Mouse (Mus musculus) layer of hippocampus, postnatal 36 days (tissue): ENCODE measurements around the gene Fdxacb1. TPM values are rescaled to one million over a fixed set of nuclear protein-coding genes. Genes with fewer than 3 reads are reported as not detected.

ENCODE experiments used
- DNase-seq, 2 experiments: peaks; one replicate each; pipeline ENCODE4 v3.0.0; 2022
- total RNA-seq, 2 experiments: library from RNA; stranded (reverse); gene quantifications; 2 replicates each; pipeline ENCODE4 v1.2.3; 2021

Fdxacb1 gene
- 1 to 10 TPM; 5.4 to 6.4 TPM for total RNA-seq

- DNase-seq = peak; percentile 98 to 99
Observed at GRCm38 (mm10) chr9:50768107-50769002, at the start of gene Fdxacb1. Fdxacb1 (plus strand) TSS chr9:50768236.

- no peak for DNase-seq
Observed at GRCm38 (mm10) chr9:50718878-50719277, 49.2 kb upstream of the Fdxacb1 start.

- DNase-seq = no peak
Observed at GRCm38 (mm10) chr9:50721061-50721460, 47.0 kb upstream of the Fdxacb1 start.

DNA sequence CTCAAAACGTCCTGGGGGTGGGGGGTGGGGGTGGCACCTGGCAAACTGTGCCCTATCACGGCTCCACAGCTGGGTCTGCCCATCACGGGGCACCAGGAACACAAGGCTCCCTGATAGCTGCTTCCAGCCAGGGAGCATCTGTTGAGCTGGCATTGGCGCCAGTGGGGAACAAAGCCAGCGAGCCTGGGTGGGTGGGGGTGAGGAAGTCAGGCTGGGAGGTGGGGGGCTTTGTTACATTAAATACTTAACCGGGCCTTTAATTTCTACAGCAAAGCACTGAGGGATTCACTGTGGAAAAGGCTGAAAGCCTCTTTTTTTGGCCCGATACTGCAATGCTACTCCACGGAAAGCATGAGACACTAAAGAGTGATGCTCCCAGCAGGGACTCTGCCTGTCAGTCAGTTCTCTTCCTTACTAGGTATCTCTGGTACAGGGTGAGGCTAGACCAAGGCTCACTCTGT, 45.6 kb upstream of the Fdxacb1 start:
- DNase-seq = peak in 1 of 2 experiments; percentile 32

DNA sequence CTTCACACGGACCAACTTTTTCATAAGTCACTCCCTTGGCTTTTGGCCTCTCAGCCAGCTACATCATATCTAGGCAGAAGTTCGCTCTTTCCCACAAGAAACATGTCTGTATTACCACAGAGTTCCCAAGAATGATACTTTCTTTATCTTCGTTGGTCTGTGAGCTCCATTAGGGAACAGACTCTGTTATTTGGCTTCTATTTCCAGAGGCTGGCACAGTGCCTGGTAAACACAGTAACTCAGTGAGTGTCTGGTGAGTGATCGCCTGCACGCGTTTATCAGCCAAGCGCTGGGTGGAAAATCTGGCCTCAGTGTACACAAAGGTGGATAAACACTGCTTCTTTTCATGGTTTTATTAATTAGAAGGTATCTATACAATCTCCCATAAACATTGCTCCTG, 44.6 kb upstream of the Fdxacb1 start:
- DNase-seq = peak; percentile 53 to 72

- DNase-seq = no peak
Observed at GRCm38 (mm10) chr9:50724147-50724546, 43.9 kb upstream of the Fdxacb1 start.

DNA sequence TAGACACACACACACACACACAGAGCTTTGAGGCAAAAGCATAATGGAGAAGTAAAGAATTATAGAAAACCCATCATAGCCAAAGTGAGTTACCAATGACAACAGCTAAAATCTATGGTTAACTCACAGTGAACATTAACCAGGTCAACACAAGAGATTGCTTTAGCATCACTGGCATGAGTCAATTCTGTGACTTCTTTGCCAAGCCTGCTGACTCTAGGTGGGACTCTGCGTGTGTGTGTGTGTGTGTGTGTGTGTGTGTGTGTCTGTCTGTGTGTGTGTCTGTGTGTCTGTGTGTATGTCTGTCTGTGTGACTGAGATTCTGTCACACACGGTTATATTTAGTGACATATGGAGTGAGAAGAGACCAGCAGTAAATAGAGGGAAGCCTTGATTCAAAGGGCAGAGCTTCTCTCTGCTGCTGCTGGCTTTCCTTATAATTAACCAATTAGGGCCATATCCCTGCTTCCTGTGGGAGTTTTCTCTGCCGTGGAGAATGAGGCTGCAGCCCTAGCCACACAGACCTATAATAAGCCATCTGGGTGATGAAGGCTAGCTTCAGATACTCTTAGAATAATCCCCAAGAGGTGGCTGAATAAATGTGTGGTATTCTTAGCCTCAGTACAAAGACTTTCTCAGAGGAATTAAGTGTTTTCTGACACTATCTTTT, 43.2 kb upstream of the Fdxacb1 start:
- no peak for DNase-seq

- DNase-seq = no peak
Observed at GRCm38 (mm10) chr9:50725921-50726590, 42.0 kb upstream of the Fdxacb1 start.

GRCm38 (mm10) chr9:50727171-50727924, 40.7 kb upstream of the Fdxacb1 start:
- peak; percentile 37 to 45 for DNase-seq

DNA sequence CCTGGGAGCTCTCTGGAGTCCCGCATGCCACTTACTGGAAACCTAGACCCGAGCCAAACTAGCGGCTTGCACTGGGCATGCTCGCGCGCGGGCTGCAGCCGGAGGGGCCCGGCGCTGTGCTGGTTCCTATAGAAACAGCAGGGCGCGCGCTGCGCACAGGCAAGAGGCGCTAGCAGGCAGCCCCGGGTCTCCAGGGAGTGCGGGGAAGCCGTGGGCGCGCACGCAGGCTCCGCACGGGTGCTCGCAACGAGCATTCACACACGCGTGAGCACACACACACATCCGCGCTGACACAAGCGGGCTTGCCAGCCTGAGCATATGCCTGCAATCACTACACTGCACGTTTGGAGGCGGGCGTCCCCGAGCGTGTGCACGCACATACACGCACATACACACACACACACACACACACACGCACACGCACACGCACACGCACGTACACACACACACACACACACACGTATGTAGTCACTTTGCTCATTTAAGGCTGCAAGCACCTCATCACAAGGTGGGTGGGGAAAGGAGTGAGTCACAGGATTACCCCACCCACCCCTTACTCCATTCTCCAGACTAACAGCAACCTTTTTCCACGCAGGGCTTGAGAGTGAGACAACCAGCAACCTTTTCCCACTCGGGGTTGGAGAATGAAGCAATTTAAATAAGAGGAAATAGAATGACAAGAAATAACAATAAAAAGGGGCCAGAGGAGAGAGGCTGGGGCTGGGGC, 39.9 kb upstream of the Fdxacb1 start:
- peak; percentile 81 to 87 for DNase-seq

DNA sequence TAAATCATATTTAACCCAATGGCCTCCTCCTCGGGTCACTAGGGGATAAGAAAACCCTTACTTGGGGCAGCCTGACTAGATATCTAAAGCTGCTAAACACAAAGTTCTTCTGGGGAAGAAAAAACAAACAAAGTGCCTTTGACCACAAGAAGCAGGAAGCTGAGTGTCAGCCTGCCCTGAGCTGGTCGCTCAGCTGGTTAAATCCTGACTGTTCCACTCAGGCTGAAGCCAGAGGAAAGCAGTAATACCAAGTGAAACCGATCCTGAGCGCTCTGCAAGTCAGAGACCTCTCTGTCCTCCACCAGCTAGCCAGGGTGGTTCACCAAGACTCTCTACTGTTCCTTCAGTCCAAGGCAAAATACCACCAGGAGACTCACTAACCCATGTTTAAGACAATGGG, 38.4 kb upstream of the Fdxacb1 start:
- no peak for DNase-seq

DNA sequence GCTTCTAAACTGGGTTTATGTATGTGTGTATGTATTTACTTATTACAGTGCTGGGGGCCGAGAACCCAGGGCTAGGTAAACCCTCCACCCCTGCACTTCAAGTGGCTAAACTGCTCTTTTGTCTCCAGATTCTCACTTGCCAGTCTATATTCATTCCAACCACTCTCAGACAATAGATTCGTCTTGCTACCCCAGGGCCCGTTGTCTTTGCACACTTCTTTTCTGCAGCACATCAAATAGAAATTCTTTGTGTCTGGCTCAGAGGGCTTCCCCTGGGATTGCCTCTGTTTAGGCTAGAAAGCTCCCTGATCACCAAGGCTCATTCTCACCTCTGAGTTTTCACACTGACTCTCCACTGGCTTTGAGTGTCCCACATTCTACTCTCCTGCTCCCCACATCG, 35.5 kb upstream of the Fdxacb1 start:
- DNase-seq = no peak

DNA sequence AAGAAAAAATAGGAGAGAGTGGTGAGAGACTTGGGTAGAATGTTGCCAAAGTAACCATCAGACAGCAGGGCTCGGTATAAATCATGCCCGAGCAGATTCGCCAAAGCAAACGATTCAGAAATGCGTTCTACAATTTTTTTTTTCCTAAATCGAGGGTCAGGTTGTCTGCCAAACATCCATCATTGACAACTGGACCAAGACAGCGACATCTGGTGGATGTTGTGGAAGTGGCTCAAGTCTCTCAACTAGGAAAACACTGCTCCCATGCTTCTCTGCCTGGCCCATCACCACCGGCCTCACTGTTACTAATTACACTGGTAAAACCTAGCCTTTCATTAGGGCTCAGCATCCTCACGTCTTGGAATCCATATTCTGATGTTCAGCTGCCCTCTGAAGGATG, 33.0 kb upstream of the Fdxacb1 start:
- peak in 1 of 2 experiments; percentile 51 for DNase-seq

DNA sequence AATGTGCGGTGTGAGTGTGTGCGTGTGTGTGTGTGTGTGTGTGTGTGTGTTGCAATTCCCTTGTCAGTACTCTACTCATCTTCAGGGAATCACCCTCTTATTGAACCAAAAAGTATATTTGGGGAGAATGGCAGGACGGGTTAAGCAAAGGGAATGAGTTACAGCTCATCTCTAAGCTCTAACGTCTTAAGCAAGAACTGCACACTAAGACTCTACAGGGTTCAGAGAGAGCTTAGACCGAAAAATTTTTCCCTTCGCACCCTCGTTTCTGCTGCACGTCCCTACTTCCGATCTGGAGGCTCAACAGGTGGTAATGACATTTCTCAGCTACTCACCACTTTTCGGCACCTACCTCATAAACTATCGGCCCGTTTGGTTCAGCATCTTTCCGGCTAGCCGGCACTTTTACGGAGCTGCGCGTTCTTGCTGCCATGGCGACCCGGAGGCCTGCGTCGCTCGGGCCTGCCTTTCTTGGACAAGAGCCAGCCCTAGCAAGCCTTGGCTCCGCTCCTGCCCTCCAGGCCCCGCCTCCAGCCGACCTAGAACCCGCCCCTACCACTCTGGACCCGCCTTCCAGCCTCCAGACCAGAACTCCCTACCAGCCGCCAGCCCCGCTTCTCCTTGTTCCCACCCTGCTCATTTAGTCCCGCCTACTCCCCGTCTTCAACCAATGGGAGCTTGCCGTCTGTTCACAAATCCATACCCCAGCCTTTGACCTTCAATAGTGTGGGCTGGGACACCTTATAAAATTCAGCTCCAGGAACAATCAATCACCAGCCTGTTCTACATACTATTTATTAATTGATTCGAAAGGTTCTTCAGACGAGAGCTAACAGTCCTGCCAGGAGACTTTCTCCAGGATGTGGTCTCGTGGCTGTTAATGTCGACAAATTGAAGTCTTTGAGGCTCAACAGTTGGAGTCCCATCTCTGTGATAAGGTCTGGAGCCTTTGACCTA, 28.8 kb upstream of the Fdxacb1 start, which contains the start of gene Dixdc1:
Gene Dixdc1, minus strand, starts transcription at position 604 of the 957 bp plus-strand sequence.
- peak; percentile 92 to 94 for DNase-seq

GRCm38 (mm10) chr9:50740867-50741784, 26.9 kb upstream of the Fdxacb1 start:
- DNase-seq = no peak

GRCm38 (mm10) chr9:50742261-50742660, 25.8 kb upstream of the Fdxacb1 start:
- DNase-seq = no peak

DNA sequence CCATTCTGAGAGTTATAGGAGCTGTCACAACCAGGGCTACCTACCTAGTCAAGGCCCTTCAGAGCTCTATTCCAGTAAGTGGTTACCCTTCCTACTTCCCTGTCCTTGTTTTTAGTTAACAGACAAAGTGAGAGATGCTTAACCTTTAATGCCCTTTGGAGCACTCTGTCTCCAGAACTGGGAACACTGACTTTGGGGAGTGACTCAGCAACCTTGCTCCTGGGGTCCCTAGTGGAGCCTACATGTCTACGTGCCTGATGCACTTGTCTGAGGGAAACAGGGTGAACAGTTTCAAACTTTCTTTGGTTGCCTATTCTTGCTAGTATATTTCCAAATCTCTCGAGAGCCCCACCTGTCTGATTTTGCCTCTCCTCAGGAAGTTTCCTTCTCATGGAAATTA, 25.3 kb upstream of the Fdxacb1 start:
- DNase-seq = no peak

GRCm38 (mm10) chr9:50745806-50746205, 22.2 kb upstream of the Fdxacb1 start:
- no peak for DNase-seq

GRCm38 (mm10) chr9:50746214-50746677, 21.8 kb upstream of the Fdxacb1 start, which contains the start of gene 2310030G06Rik:
2310030G06Rik (minus strand) TSS chr9:50746536.
- DNase-seq = no peak
